Mouse (Mus musculus) heart, adult 2 months (tissue): ENCODE data around the gene Zap70.

Experiments used
- CTCF ChIP-seq: fragments of 200-600 bp; IDR thresholded peaks from 2 replicates; pipeline ENCODE4 v1.8.1; 2022; ENCODE audit warnings: antibody characterized with exemption, mild to moderate bottlenecking, moderate library complexity
- EP300 ChIP-seq: fragments of 200-500 bp; IDR thresholded peaks from 2 replicates; pipeline ENCODE4 v1.6.1; 2011; ENCODE audit warnings: low read depth, low read length, control low read depth; ENCODE audit not compliant: insufficient read depth
- POLR2A ChIP-seq: fragments of 200-500 bp; IDR thresholded peaks from 2 replicates; pipeline ENCODE4 v1.6.1; 2011; ENCODE audit warnings: mild to moderate bottlenecking, low read depth, low read length, control low read depth; ENCODE audit not compliant: insufficient read depth

GRCm38 (mm10) chr1:36758553-36758952 is 3.0 kb upstream of the Zap70 start:
- TF ChIP-seq POLR2A: no peak
- no peak for TF ChIP-seq CTCF
- TF ChIP-seq EP300: no peak
